Mouse (Mus musculus) brain, embryonic 14.5 days (tissue): ENCODE results near the gene Zfp69. TPM values are rescaled to one million over a fixed set of nuclear protein-coding genes. Genes with fewer than 3 reads are reported as not detected.

ENCODE experiments used
- DNase-seq: peaks from one replicate; pipeline ENCODE4 v3.0.0-alpha.2; 2011; ENCODE audit warnings: low read depth
- CTCF ChIP-seq: fragments of 200-500 bp; IDR thresholded peaks from 2 replicates; pipeline ENCODE4 v1.5.1; 2012; ENCODE audit warnings: inconsistent platforms, mild to moderate bottlenecking, moderate library complexity, borderline replicate concordance; ENCODE audit not compliant: insufficient read depth, insufficient read length; ENCODE audit errors: extremely low read depth
- POLR2A ChIP-seq: fragments of 200-500 bp; IDR thresholded peaks from 2 replicates; pipeline ENCODE4 v1.6.1; 2012; ENCODE audit warnings: mild to moderate bottlenecking, inconsistent platforms, borderline replicate concordance; ENCODE audit not compliant: poor library complexity, insufficient read depth, insufficient read length, severe bottlenecking; ENCODE audit errors: extremely low read depth
- polyA plus RNA-seq: library from polyadenylated mRNA; depleted of rRNA; stranded (reverse); fragments of >200 nt; gene quantifications from 2 replicates; pipeline ENCODE4 v1.2.3, GENCODE M21; 2012

Gene Zfp69
- polyA plus RNA-seq, 1 experiment = 4.2 TPM

DNA sequence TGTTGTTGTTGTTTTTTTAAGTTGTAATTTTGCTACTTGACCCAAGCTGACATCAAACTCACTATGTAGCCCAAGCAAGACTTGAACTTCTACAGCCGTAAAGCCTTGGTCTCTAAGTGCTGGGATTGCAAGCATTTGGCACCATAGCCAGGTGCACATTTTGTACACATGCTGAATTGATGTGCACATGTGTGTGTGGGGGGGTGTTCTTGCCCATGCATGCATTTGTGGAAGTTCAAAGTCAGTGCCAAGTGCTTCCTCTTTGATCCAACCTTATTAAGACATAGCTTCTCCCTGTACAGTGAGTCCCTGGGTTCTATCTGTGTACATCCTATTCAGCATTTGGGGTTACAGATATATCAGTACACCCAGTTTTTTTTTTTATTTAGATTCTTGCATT is 4.1 kb upstream of the Zfp69 start:
- TF ChIP-seq CTCF (no peak), POLR2A (no peak)
- no peak for DNase-seq

DNA sequence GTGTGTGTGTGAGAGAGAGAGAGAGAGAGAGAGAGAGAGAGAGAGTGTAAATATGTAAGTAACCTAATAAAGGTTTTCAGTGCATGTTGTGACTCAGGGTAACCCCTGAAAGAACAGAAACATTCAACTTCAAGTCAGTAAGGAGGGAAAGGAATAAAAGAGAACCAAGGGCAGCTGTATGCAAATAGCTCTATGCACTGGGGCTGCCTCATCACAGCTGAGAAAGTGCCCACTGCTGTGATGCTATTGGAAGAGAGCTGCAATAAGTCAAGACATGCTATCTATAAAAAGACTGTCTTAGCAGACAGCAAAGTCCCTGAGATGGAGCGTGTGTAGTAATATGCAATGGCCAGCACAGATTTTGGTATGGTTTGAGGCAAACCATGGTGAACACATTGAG is 2.2 kb upstream of the Zfp69 start:
- DNase-seq = peak; percentile 54
- TF ChIP-seq POLR2A = no peak
- TF ChIP-seq CTCF = no peak

DNA sequence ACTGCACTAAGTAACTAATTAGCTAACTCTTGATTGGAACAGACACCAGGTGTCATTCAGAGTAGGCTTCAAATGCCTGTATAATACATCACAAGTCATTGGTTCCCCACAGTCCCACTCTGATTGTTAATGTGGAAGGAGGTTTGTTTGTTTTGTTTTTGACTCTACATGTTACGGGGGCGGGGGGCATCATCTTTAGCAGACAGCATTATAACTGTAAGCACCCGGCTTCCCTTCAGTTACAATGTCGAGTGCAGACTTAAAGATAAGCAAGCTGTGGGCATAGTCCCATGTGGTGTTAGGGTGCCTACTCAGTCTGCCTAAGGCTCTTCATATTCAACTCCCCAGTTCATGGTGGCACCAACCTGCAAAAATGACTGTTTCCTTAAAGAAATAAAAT is 1.5 kb upstream of the Zfp69 start:
- no peak for TF ChIP-seq CTCF

DNA sequence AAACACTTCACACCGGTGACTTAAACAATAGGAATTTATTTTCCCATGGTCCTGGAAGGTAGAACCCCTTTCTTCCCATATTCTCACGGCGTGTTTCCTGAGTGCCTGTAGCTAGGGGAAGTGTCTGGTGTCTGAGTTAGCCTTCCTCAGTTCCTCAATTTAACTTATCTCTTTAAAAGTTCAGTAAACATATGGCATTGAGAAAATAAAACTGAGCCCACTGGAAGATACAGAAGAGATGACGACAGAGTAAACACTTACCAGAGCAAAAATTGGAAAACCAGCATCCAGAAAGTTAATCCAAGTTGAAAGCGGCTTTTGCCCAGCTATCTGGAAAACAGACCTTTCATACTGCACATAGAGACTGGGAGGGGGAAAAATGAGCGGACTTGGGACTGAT is 664 bp upstream of the Zfp69 start:
- TF ChIP-seq CTCF = no peak
- TF ChIP-seq POLR2A = no peak
- DNase-seq = peak; percentile 26

More for the DNA sequence above, 1.5 kb upstream of the Zfp69 start:
- no peak for DNase-seq

DNA sequence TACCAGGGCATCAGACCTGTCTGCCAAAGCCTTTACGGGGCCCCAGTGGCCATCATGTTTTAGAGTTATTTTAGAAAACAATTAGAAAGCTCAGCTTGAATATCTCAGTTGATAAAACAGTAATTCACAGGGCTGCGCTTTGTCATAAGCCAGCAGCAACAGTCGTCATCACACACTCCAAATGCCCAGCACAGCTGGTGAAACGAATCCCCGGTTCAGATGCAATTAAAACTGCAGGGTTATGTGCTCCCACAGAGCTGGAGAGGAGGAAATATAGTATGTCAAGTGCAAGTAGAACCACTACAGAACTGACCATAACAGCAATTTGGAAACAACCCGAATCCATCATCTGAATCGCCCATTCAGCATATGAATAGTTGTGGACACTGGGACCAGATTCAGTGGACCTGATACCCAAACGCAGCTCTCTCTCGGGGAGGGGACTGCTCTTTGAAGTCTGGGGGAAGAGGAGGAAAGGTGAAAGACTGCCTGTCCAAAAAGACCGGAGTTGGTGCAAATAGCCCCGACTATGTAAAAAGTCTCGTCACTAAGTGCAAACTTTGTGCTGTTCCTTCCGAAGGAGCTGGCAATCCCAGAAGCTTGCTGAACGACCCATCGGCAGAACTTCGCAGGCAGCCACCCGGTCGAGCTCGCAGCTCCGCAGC is 604 bp downstream of the Zfp69 start:
- peak; percentile 26 for DNase-seq
- no peak for TF ChIP-seq POLR2A

DNA sequence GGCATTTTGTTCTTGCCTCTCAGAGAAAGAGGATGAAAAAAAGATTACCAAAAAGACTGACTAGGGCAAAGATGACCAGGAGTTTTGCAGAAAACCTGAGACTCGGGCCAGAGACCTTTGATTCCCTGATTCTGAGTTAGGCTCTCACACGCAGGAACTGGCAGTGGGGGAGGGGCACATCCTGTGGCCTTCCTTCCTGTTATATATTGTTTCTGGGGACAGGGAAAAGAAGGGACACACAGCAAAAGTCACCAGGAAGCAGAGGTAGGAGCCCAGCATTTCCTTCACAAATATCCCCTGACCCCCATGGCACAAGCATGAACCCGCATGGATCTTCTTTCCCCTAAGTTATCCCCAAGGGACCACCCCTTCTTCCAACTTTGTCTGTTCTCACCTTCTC is 2.6 kb downstream of the Zfp69 start:
- no peak for TF ChIP-seq CTCF
- TF ChIP-seq POLR2A = no peak
- no peak for DNase-seq

DNA sequence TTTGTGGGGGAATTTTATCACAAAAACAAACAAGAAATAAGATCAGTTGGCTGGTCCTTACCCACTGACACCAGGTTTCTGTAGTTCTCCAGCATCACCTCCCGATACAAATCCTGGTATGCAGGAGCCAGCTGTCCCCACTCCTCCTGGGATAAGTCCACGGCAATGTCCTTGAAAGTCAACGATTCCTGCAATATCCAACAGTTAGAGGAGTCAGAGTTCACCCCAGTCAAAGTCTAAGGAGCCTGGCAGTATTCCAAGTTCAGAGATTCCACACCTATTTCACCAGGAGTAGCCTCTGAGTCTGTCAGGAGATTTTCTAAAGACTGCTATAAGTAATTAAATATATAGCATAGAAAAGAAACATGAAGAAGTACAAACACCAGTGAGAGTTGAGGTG is 16.5 kb downstream of the Zfp69 start:
- DNase-seq = no peak
- no peak for TF ChIP-seq CTCF
- TF ChIP-seq POLR2A = no peak

DNA sequence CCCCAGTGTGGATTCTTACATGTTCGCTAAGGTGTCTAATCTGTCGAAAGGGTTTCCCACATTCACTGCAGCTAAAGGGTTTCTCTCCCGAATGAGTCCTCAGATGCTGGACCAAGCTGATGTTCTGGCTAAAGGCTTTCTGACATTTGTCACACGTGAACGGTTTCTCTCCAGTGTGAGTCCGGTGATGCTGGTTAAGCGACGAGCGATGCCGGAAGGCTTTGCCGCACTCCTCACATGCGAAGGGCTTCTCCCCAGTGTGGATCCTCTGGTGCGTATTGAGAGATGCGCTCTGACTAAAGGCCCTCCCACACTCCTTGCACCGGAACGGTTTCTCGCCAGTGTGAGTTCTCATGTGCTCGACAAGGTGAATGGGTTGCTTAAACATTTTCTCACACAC is 20.8 kb downstream of the Zfp69 start:
- TF ChIP-seq POLR2A = no peak
- TF ChIP-seq CTCF = no peak
- DNase-seq = no peak

DNA sequence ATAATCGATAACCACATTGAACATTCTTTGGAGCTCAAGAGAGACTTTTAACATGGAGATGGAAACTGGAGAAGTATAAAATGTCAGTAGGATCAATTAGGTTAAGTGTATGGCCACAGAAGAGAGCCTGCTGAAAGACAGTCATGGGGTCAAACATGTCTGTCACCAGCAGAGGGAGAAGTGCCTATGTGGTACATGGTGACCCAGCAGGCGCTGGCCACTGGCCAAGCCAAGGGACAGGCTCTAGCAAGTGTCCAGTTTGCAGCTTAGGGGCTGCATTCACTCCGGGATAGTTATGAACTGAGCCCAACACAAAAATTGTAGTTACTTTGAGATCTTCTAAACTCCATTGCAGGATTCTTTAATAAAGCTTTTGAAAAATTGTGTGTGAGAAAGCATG is 22.8 kb downstream of the Zfp69 start:
- TF ChIP-seq CTCF (no peak), POLR2A (no peak)
- DNase-seq = no peak

DNA sequence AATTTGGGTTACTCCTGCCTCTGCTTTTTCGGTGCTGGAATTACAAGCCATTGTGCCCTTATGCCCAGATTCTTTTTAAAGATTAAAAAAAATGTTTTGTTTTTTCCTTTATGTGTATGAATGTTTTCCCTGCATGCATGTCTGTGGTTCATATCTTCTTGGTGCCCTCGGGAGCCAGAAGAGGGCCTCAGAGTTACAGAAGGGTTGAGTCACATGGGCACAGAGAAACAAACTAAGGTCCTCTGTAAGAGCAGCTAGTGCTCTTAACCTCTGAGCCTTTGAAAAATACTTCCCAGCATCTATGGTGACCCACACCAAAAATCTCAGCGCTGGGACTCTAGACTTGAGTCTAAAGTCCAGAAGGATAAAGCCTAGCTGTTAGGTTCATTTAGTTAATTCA is 26.1 kb downstream of the Zfp69 start:
- TF ChIP-seq CTCF (peak; percentile 20; the same call in 1 of the 2 replicates), POLR2A (no peak)
- peak; percentile 70 for DNase-seq

DNA sequence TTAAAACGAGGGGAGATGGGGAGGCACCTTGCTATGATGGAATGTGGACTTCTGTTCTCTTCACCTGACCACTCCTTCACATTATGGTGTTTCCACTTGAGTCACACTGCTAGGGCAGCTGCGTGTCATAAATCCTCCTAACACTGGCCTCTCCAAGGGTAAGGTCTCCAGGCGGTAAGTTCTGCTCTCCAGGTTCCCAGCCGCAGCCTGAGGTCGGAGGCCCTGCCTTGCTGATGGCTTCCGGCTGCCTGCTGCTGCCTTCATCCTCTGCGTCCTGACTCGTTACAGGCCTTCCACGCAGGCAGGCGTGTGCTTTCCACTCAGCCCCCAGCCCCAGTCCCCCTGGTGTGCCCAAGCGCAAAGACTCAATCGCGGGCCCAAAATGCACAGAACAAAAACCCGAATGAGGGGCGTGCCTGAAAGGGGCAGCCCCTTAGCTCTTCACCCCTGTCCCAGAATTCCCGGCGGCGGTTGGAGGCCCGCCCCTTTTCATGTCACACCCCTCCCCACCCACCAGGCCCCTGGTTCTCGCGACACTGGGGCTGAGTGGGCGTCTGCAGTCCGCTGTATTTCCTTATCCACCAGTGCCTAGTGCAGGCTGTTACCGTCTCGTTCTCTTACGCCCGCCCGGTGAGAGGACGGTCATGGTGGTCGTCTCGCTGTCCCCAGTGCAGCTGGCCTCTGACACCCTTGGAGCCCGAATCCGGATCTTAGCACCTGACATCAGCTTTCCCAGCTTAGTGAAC is 26.8 kb downstream of the Zfp69 start, which contains the start of gene Exo5:
Exo5 (minus strand) TSS at position 464 of the 746 bp plus-strand sequence.
- peak; percentile 98 for DNase-seq
- peak; percentile 75; the same call in 1 of the 2 replicates for TF ChIP-seq POLR2A
- no peak for TF ChIP-seq CTCF

DNA sequence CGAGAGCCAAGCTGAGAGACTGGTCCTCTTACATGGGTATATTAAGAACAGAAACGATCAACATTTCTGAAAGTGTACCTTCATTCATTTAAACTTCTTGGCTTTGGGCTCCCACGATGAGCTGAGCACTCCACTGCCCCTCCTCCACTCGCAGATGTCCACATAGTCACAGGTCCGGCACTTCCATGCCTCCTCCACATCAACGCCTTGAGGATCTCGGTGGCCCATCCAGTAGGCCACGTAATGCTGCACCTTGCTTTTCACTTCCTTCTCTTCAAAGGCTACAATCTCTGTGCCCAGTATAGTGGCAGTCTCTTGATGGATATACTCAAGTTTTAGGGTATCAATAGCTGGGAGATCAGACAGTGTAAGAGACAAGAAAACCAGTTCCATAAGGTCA is 30.0 kb downstream of the Zfp69 start:
- no peak for DNase-seq
- TF ChIP-seq CTCF = no peak
- no peak for TF ChIP-seq POLR2A
